Mouse (Mus musculus) testis, adult 2 months (tissue): Measurements from ENCODE around the gene Cbx7. TPM values are rescaled to one million over a fixed set of nuclear protein-coding genes. Genes with fewer than 3 reads are reported as not detected.
"Not testable (repeated sequence)": the region's sequence is repeated elsewhere in the genome, so short reads cannot be mapped to it uniquely, and the experiment has no call there.

Experiments used
- H3K27ac ChIP-seq: fragments of 200-500 bp; 2 replicates; pipeline ENCODE4 v1.5.1; 2012; ENCODE audit warnings: low read depth, low read length; ENCODE audit not compliant: control insufficient read depth, insufficient read depth
- H3K27me3 ChIP-seq: fragments of 200-500 bp; 2 replicates; pipeline ENCODE4 v1.6.1; 2012; ENCODE audit warnings: mild to moderate bottlenecking, low read length, moderate library complexity; ENCODE audit not compliant: control insufficient read depth, insufficient read depth
- H3K36me3 ChIP-seq: fragments of 200-500 bp; 2 replicates; pipeline ENCODE4 v1.6.1; 2012; ENCODE audit warnings: mild to moderate bottlenecking, low read length; ENCODE audit not compliant: control insufficient read depth, insufficient read depth
- H3K4me1 ChIP-seq: fragments of 200-500 bp; 2 replicates; pipeline ENCODE4 v1.6.1; 2012; ENCODE audit warnings: low read length; ENCODE audit not compliant: control insufficient read depth, insufficient read depth
- H3K4me3 ChIP-seq: fragments of 200-500 bp; 2 replicates; pipeline ENCODE4 v1.5.1; 2012; ENCODE audit warnings: low read depth, mild to moderate bottlenecking, low read length, moderate library complexity, mixed read lengths; ENCODE audit not compliant: control insufficient read depth
- CTCF ChIP-seq: fragments of 200-500 bp; IDR thresholded peaks from 2 replicates; pipeline ENCODE4 v1.5.1; 2012; ENCODE audit warnings: low read depth, mild to moderate bottlenecking, inconsistent platforms, low read length, moderate library complexity; ENCODE audit not compliant: control insufficient read depth, insufficient read depth, insufficient replicate concordance
- POLR2A ChIP-seq: fragments of 200-500 bp; IDR thresholded peaks from 2 replicates; pipeline ENCODE4 v1.6.1; 2012; ENCODE audit warnings: low read depth, mild to moderate bottlenecking, inconsistent platforms, low read length, moderate library complexity; ENCODE audit not compliant: control insufficient read depth
- polyA plus RNA-seq: library from polyadenylated mRNA; depleted of rRNA; stranded (reverse); fragments of >200 nt; gene quantifications from 2 replicates; pipeline ENCODE4 v1.2.3, GENCODE M21; 2012

Gene Cbx7
- polyA plus RNA-seq, 1 experiment, result 44.0 TPM

DNA sequence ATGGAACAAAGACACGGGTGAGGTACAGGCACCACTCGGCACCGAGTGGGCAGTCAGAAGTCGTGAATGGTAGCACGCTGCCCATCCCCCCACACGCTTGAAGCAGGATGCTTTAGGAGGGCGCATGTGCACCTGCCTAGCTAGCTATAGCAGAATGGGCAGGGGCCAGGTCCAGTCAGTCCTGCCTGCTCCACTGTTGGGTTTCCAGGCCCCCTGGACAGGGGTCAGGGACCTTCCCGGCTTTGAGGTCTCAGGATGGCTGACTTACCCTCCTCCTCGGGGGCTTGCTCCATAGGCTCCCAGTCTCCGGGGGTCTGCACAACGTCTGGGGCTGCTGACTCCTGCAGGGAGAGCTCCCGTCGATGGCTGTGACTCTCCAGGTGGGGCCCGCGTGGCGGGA lies 52.4 kb downstream of the Cbx7 start:
- Histone ChIP-seq H3K27ac (no peak overlapping the region), H3K4me1 (peaks cover 8% of the 10 kb centered on the region), H3K27me3 (no peaks in the 10 kb centered on the region), H3K4me3 (peak overlapping the region; percentile 1; the same call in 1 of the 2 replicates), H3K36me3 (peaks cover 1% of the 10 kb centered on the region; the same call in 1 of the 2 replicates)
- TF ChIP-seq POLR2A, result no peak

DNA sequence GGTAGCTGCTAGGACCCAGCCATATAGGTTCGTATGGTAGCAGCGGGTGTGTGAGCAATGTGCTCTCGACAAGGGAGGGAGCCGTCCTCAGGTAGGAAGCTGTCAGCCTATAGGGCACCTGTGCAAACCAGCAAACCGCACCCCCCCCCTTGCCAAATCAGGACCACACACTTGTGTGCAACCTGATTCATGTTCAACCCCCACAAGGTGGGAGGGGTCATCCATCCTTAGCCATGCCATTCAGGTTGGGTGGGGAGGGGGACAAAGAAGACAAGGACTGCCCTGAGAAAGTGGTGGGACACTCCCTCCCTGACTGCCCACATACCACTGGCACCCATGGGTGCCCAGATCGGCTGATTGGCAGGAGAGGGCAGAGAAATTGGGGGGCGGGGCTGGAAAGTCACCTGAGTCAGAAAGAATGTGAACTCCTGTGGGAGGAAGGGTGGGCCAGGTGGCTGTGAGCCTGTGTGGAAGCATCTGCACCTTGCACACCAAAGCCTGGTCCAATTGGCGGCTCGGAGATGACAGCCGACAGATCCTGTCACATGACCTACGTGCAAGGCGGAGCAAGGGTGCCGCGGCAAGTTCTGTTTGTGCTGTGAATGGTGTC lies 53.7 kb downstream of the Cbx7 start:
- Histone ChIP-seq H3K27me3 (no peaks in the 10 kb centered on the region), H3K36me3 (peaks cover under 1% of the 10 kb centered on the region; the same call in 1 of the 2 replicates), H3K4me1 (peaks cover 8% of the 10 kb centered on the region), H3K4me3 (no peak overlapping the region), H3K27ac (no peak overlapping the region)
- TF ChIP-seq CTCF, result no peak
- no peak for TF ChIP-seq POLR2A

DNA sequence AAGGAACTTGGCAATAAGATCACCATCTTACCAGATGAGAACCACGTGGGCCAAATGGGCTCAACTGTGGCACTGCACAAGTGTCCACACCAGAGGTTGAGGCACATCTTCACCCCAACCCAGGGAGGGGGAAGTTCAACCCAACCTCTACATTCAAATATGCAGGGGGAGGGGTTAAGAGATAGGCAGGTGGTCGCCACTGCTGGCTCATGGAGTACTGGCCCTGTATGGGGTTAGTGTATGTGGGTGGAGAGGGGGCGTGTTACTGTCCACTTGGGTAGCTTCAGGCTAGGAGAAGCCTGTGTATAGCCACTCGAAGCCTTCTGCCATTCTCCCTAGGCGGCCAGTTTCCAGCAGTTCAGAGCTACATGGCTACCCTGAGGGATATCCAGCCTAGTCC lies 54.8 kb downstream of the Cbx7 start:
- no peak overlapping the region for H3K4me3 ChIP-seq
- H3K36me3 ChIP-seq, result no peaks in the 10 kb centered on the region
- no peak for TF ChIP-seq CTCF
- TF ChIP-seq POLR2A, result no peak
- H3K4me1 ChIP-seq, result peaks cover 11% of the 10 kb centered on the region
- H3K27me3 ChIP-seq, result no peaks in the 10 kb centered on the region
- H3K27ac ChIP-seq, result no peak overlapping the region

DNA sequence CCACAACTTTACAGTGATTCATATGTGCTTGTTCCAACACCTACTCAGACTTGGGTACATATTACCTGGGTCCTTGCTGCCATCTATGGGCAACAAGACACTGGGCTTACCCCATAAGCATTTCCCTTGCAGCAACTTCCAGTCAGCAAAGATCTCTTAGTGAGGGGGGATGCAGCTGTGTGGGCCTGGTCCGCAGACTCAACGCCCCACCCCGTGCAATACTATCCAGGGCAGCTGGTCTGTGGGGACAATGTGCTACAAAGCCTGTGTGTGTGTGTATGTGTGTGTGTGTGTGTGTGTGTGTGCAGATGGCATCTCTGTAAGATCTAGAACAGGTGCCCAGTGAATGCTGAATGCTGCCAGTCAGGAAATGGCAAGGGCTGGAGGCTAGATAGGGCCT lies 56.6 kb downstream of the Cbx7 start:
- Histone ChIP-seq H3K27me3 (no peaks in the 10 kb centered on the region), H3K4me3 (no peak overlapping the region), H3K4me1 (peaks cover 11% of the 10 kb centered on the region), H3K36me3 (no peaks in the 10 kb centered on the region), H3K27ac (no peak overlapping the region)
- TF ChIP-seq CTCF (no peak), POLR2A (no peak)

DNA sequence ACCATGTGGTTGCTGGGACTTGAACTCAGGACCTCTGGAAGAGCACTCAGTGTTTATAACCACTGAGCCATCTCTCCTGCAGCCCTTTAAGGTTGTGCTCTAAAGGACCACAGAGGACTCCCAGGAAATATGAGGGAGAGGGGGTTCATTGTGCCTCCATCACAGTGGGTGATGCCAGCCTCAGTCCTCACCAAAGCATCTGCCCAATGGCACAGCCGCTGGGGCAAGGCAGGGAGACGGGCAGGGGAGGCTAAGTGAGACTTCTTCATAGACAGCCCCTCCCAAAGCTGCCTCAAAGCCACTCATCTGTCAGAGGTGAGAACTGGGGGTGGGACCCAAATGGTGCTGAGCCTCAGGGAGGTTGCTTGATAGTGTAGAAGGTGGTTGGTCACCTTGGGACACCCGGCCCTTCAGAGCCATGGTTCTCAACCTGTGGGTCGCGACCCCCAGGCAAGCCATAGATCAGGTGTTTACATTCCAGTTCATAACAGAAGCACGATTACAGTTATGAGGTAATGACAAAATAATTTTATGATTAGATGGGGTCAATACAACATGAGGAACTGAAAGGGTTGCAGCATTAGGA lies 57.1 kb downstream of the Cbx7 start:
- no peak overlapping the region for H3K27ac ChIP-seq
- no peaks in the 10 kb centered on the region for H3K36me3 ChIP-seq
- no peak overlapping the region for H3K4me3 ChIP-seq
- peaks cover 8% of the 10 kb centered on the region for H3K4me1 ChIP-seq
- no peak for TF ChIP-seq CTCF
- TF ChIP-seq POLR2A, result no peak
- no peaks in the 10 kb centered on the region for H3K27me3 ChIP-seq

DNA sequence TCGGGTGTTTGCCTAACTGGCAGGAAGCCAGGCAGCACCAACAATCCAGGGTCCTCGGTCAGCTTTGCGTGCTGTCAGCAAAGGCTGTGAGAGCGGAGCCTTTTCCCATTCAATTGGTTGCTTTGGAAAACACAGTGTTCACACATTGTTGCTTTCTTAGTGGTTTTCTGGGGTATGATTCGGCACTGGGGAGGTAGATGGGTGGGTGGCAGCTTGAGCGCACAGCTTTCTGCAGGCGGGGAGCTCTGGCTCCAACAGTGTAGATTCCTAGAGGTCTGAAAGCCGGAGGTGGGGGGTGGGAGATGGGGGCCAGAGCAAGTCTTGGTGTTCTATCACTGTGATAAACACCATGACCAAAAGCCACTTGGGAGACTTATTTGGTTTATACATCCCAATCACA lies 59.6 kb downstream of the Cbx7 start:
- H3K27me3 ChIP-seq, result no peaks in the 10 kb centered on the region
- H3K4me3 ChIP-seq, result no peak overlapping the region
- no peak overlapping the region for H3K27ac ChIP-seq
- no peaks in the 10 kb centered on the region for H3K36me3 ChIP-seq
- TF ChIP-seq CTCF (no peak), POLR2A (no peak)
- peaks cover 3% of the 10 kb centered on the region for H3K4me1 ChIP-seq

DNA sequence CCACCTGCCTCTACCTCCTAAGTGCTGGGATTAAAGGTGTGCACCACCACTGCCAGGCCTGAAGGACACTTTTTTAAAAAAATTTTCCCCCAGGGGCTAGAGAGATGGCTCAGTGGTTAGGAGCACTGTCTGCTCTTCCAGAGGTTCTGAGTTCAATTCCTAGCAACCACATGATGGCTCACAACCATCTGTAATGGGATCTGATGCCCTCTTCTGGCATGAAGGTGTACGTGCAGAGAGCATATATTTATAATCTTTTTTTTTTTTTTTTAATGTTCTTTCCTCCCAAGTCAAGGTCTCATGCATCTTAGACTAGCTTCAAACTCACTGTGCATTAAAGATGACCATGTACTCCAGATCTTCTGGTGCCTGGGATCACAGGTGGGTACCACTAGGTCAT lies 60.1 kb downstream of the Cbx7 start:
- not testable (repeated sequence) for H3K27me3 ChIP-seq, H3K27ac ChIP-seq, H3K36me3 ChIP-seq, H3K4me1 ChIP-seq, H3K4me3 ChIP-seq

DNA sequence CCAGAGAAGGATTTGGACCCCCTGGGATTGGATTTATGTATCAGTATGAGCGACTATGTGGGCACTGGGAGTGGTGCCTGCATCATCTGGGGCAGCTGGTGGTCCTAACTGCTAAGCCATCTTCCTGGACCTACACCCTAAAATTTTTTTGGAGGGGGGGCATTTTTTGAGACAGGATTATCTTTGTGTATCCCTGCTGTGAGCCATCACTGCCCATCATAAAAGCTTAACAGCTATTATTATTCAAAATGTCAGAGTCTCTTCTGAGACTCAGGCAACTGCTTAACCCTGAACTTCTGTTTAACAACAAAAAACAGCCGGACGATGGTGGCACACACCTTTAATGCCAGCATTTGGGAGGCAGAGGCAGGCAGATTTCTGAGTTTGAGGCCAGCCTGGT lies 61.9 kb downstream of the Cbx7 start:
- H3K27ac ChIP-seq, H3K4me1 ChIP-seq, H3K27me3 ChIP-seq, H3K36me3 ChIP-seq, H3K4me3 ChIP-seq: not testable (repeated sequence)
